Mouse (Mus musculus): ENCODE measurements around the gene Dock8. TPM values are rescaled to one million over a fixed set of nuclear protein-coding genes. Genes with fewer than 3 reads are reported as not detected.

The Dock8 gene
- polyA plus RNA-seq (2015; fragmentation: Nextera tagmentation; extraction: Ambion mirVana), result 0.15 and 0.34 TPM in 2 replicates

- WGBS, result under 1% methylated on average over 98 of the region's 109 CpGs
- Histone ChIP-seq H3K27me3 (ENCODE audit: control insufficient read depth, insufficient read depth, low read depth, low read length) (peaks cover 54% of the 10 kb centered on the region), H3K4me1 (ENCODE audit: control insufficient read depth, insufficient read depth, low read length) (no peaks in the 10 kb centered on the region; the same call in 1 of the 2 replicates), H3K36me3 (ENCODE audit: control insufficient read depth, insufficient read depth, low read length) (no peaks in the 10 kb centered on the region), H3K4me3 (ENCODE audit: low read depth, low read length) (peak within 1 kb of the TSS; percentile 64), H3K4me2 (ENCODE audit: low read length) (peak within 1 kb of the TSS; percentile 92), H3K27ac (ENCODE audit: low read length) (no peak within 1 kb of the TSS), H3K9me3 (replicated peaks; ENCODE audit: control insufficient read depth, low read length, poor library complexity, severe bottlenecking) (no peaks in the 10 kb centered on the region), H3K9ac (ENCODE audit: low read depth, low read length) (peak within 1 kb of the TSS; percentile 54)
- ATAC-seq, result no peak
These were observed at the start of gene Dock8 for GRCm38 (mm10) chr19:24999201-24999886. TSS of gene Dock8 (plus strand) at chr19:24999534.

GRCm38 (mm10) chr19:24958531-24958930 lies 40.8 kb upstream of the Dock8 start:
- Histone ChIP-seq H3K27me3 (ENCODE audit: control insufficient read depth, insufficient read depth, low read depth, low read length) (no peaks in the 10 kb centered on the region), H3K4me2 (ENCODE audit: low read length) (no peak overlapping the region), H3K4me3 (ENCODE audit: low read depth, low read length) (no peak overlapping the region), H3K4me1 (ENCODE audit: control insufficient read depth, insufficient read depth, low read length) (peaks cover 12% of the 10 kb centered on the region), H3K36me3 (ENCODE audit: control insufficient read depth, insufficient read depth, low read length) (no peaks in the 10 kb centered on the region; the same call in 1 of the 2 replicates), H3K9me3 (replicated peaks; ENCODE audit: control insufficient read depth, low read length, poor library complexity, severe bottlenecking) (no peaks in the 10 kb centered on the region), H3K9ac (ENCODE audit: low read depth, low read length) (no peak overlapping the region), H3K27ac (ENCODE audit: low read length) (no peak overlapping the region)
- WGBS, result 42% methylated on average over 3 of the region's 3 CpGs
- no peak for ATAC-seq

GRCm38 (mm10) chr19:24961172-24961962 lies 38.0 kb upstream of the Dock8 start, which contains the start of gene Cbwd1:
TSS of gene Cbwd1 (minus strand) at chr19:24961610.
- H3K4me3 ChIP-seq (ENCODE audit: low read depth, low read length), result peak within 1 kb of the TSS; percentile 74
- under 1% methylated on average over 36 of the region's 36 CpGs for WGBS
- peak within 1 kb of the TSS; percentile 72 for H3K9ac ChIP-seq (ENCODE audit: low read depth, low read length)
- no peaks in the 10 kb centered on the region for H3K27me3 ChIP-seq (ENCODE audit: control insufficient read depth, insufficient read depth, low read depth, low read length)
- H3K4me1 ChIP-seq (ENCODE audit: control insufficient read depth, insufficient read depth, low read length), result peaks cover 12% of the 10 kb centered on the region
- no peak within 1 kb of the TSS; the same call in 1 of the 2 replicates for H3K27ac ChIP-seq (ENCODE audit: low read length)
- H3K4me2 ChIP-seq (ENCODE audit: low read length), result peak within 1 kb of the TSS; percentile 76
- H3K36me3 ChIP-seq (ENCODE audit: control insufficient read depth, insufficient read depth, low read length), result no peaks in the 10 kb centered on the region
- H3K9me3 ChIP-seq (replicated peaks; ENCODE audit: control insufficient read depth, low read length, poor library complexity, severe bottlenecking), result no peaks in the 10 kb centered on the region
- ATAC-seq, result peak; percentile 100

GRCm38 (mm10) chr19:24966203-24966602 lies 33.1 kb upstream of the Dock8 start:
- Histone ChIP-seq H3K9me3 (replicated peaks; ENCODE audit: control insufficient read depth, low read length, poor library complexity, severe bottlenecking) (no peaks in the 10 kb centered on the region), H3K4me1 (ENCODE audit: control insufficient read depth, insufficient read depth, low read length) (no peaks in the 10 kb centered on the region), H3K27ac (ENCODE audit: low read length) (no peak overlapping the region), H3K4me3 (ENCODE audit: low read depth, low read length) (no peak overlapping the region), H3K27me3 (ENCODE audit: control insufficient read depth, insufficient read depth, low read depth, low read length) (no peaks in the 10 kb centered on the region), H3K9ac (ENCODE audit: low read depth, low read length) (no peak overlapping the region), H3K4me2 (ENCODE audit: low read length) (no peak overlapping the region), H3K36me3 (ENCODE audit: control insufficient read depth, insufficient read depth, low read length) (no peaks in the 10 kb centered on the region)
- ATAC-seq, result no peak
- WGBS, result 88% methylated on average over 2 of the region's 2 CpGs

- Histone ChIP-seq H3K9me3 (replicated peaks; ENCODE audit: control insufficient read depth, low read length, poor library complexity, severe bottlenecking) (no peaks in the 10 kb centered on the region), H3K4me3 (ENCODE audit: low read depth, low read length) (no peak overlapping the region), H3K4me2 (ENCODE audit: low read length) (no peak overlapping the region), H3K36me3 (ENCODE audit: control insufficient read depth, insufficient read depth, low read length) (no peaks in the 10 kb centered on the region), H3K27me3 (ENCODE audit: control insufficient read depth, insufficient read depth, low read depth, low read length) (no peaks in the 10 kb centered on the region), H3K4me1 (ENCODE audit: control insufficient read depth, insufficient read depth, low read length) (no peaks in the 10 kb centered on the region), H3K9ac (ENCODE audit: low read depth, low read length) (no peak overlapping the region), H3K27ac (ENCODE audit: low read length) (no peak overlapping the region)
- 83% methylated on average over 2 of the region's 2 CpGs for WGBS
- no peak for ATAC-seq
These were observed 32.4 kb upstream of the Dock8 start for GRCm38 (mm10) chr19:24966941-24967340.

- no peak overlapping the region for H3K4me3 ChIP-seq (ENCODE audit: low read depth, low read length)
- H3K9me3 ChIP-seq (replicated peaks; ENCODE audit: control insufficient read depth, low read length, poor library complexity, severe bottlenecking), result no peaks in the 10 kb centered on the region
- no peak overlapping the region for H3K9ac ChIP-seq (ENCODE audit: low read depth, low read length)
- no peaks in the 10 kb centered on the region for H3K27me3 ChIP-seq (ENCODE audit: control insufficient read depth, insufficient read depth, low read depth, low read length)
- no peak for ATAC-seq
- H3K4me2 ChIP-seq (ENCODE audit: low read length), result no peak overlapping the region
- 83% methylated on average over 7 of the region's 7 CpGs for WGBS
- no peaks in the 10 kb centered on the region for H3K4me1 ChIP-seq (ENCODE audit: control insufficient read depth, insufficient read depth, low read length)
- H3K27ac ChIP-seq (ENCODE audit: low read length), result no peak overlapping the region
- no peaks in the 10 kb centered on the region for H3K36me3 ChIP-seq (ENCODE audit: control insufficient read depth, insufficient read depth, low read length)
These were observed 28.0 kb upstream of the Dock8 start for GRCm38 (mm10) chr19:24971307-24971706.

GRCm38 (mm10) chr19:24972701-24973390 lies 26.5 kb upstream of the Dock8 start:
- no peaks in the 10 kb centered on the region for H3K4me1 ChIP-seq (ENCODE audit: control insufficient read depth, insufficient read depth, low read length)
- no peaks in the 10 kb centered on the region for H3K36me3 ChIP-seq (ENCODE audit: control insufficient read depth, insufficient read depth, low read length)
- H3K4me2 ChIP-seq (ENCODE audit: low read length), result no peak overlapping the region
- H3K4me3 ChIP-seq (ENCODE audit: low read depth, low read length), result no peak overlapping the region
- H3K27ac ChIP-seq (ENCODE audit: low read length), result no peak overlapping the region
- no peaks in the 10 kb centered on the region for H3K27me3 ChIP-seq (ENCODE audit: control insufficient read depth, insufficient read depth, low read depth, low read length)
- ATAC-seq, result no peak
- H3K9ac ChIP-seq (ENCODE audit: low read depth, low read length), result no peak overlapping the region
- 83% methylated on average over 3 of the region's 3 CpGs for WGBS
- no peaks in the 10 kb centered on the region for H3K9me3 ChIP-seq (replicated peaks; ENCODE audit: control insufficient read depth, low read length, poor library complexity, severe bottlenecking)

- ATAC-seq, result no peak
- Histone ChIP-seq H3K9me3 (replicated peaks; ENCODE audit: control insufficient read depth, low read length, poor library complexity, severe bottlenecking) (no peaks in the 10 kb centered on the region), H3K4me3 (ENCODE audit: low read depth, low read length) (no peak overlapping the region), H3K9ac (ENCODE audit: low read depth, low read length) (no peak overlapping the region), H3K4me2 (ENCODE audit: low read length) (no peak overlapping the region), H3K36me3 (ENCODE audit: control insufficient read depth, insufficient read depth, low read length) (no peaks in the 10 kb centered on the region), H3K4me1 (ENCODE audit: control insufficient read depth, insufficient read depth, low read length) (no peaks in the 10 kb centered on the region), H3K27me3 (ENCODE audit: control insufficient read depth, insufficient read depth, low read depth, low read length) (no peaks in the 10 kb centered on the region), H3K27ac (ENCODE audit: low read length) (no peak overlapping the region)
- 77% methylated on average over 11 of the region's 11 CpGs for WGBS
These were observed 21.3 kb upstream of the Dock8 start for GRCm38 (mm10) chr19:24977991-24978390.

Measured in midbrain, embryonic 16.5 days (tissue).